Mouse (Mus musculus): ENCODE measurements around the gene BC005624. TPM values are rescaled to one million over a fixed set of nuclear protein-coding genes. Genes with fewer than 3 reads are reported as not detected.

BC005624 gene
- polyA plus RNA-seq, 2 experiments = 46.5 to 65.1 TPM

- H3K9ac ChIP-seq (ENCODE audit: low read depth, low read length, severe bottlenecking) = no peak overlapping the region
- no peak for TF ChIP-seq POLR2A (IDR thresholded peaks at IDR 0.05; ENCODE audit: borderline replicate concordance, extremely low read depth, insufficient read depth, insufficient read length)
- ATAC-seq (ENCODE audit: low FRiP score, low read depth) = no peak
- H3K4me2 ChIP-seq (replicated peaks; ENCODE audit: low read depth, low read length, severe bottlenecking) = no peak overlapping the region
- H3K9me3 ChIP-seq (ENCODE audit: control insufficient read depth, low read length) = no peaks in the 10 kb centered on the region
- 82% methylated on average over 5 of the region's 5 CpGs for WGBS
- no peak overlapping the region for H3K27ac ChIP-seq (replicated peaks; ENCODE audit: low read depth, low read length)
- no peak for DNase-seq (ENCODE audit: low spot score)
- no peak overlapping the region for H3K4me3 ChIP-seq (replicated peaks; ENCODE audit: low read length)
- H3K27me3 ChIP-seq (ENCODE audit: control insufficient read depth, insufficient read depth, low read length) = no peaks in the 10 kb centered on the region
- peaks cover 49% of the 10 kb centered on the region for H3K36me3 ChIP-seq (ENCODE audit: control insufficient read depth, insufficient read depth, low read length)
- no peaks in the 10 kb centered on the region for H3K4me1 ChIP-seq (ENCODE audit: control insufficient read depth, insufficient read depth, low read length)
Observed at GRCm38 (mm10) chr2:31007208-31007607, 25.2 kb upstream of the BC005624 start.

DNA sequence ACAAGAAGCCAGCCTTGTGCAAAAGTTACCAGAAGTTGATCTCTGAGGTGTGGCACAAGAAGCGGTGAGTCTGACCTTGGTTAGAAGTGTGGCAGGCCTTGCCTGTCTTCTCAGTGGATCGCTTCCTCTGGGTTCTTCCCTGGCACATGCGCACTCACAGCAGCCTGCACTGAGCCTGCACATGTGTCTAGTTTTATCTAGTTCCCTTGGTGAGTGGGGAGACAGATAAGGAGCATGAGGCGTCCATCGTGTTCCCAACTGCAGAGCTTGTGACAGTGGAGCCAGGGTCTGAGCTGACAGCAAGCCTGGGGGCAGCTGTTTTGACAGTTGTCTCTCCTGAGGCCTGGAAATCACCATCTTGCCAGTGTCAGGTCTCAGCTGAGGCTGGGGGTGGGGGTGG, 24.4 kb upstream of the BC005624 start:
- Histone ChIP-seq H3K9me3 (ENCODE audit: control insufficient read depth, low read length) (no peaks in the 10 kb centered on the region), H3K27ac (replicated peaks; ENCODE audit: low read depth, low read length) (no peak overlapping the region; the same call in 1 of the 2 replicates), H3K9ac (ENCODE audit: low read depth, low read length, severe bottlenecking) (no peak overlapping the region), H3K27me3 (ENCODE audit: control insufficient read depth, insufficient read depth, low read length) (no peaks in the 10 kb centered on the region), H3K4me2 (replicated peaks; ENCODE audit: low read depth, low read length, severe bottlenecking) (no peak overlapping the region), H3K4me1 (ENCODE audit: control insufficient read depth, insufficient read depth, low read length) (no peaks in the 10 kb centered on the region), H3K36me3 (ENCODE audit: control insufficient read depth, insufficient read depth, low read length) (peaks cover 54% of the 10 kb centered on the region), H3K4me3 (replicated peaks; ENCODE audit: low read length) (no peak overlapping the region)
- 79% methylated on average over 5 of the region's 5 CpGs for WGBS
- ATAC-seq (ENCODE audit: low FRiP score, low read depth) (peak; percentile 51; the same call in 1 of the 2 replicates), DNase-seq (ENCODE audit: low spot score) (no peak)
- TF ChIP-seq POLR2A (IDR thresholded peaks at IDR 0.05; ENCODE audit: borderline replicate concordance, extremely low read depth, insufficient read depth, insufficient read length) = no peak

- Histone ChIP-seq H3K9ac (ENCODE audit: low read depth, low read length, severe bottlenecking) (no peak overlapping the region), H3K4me1 (ENCODE audit: control insufficient read depth, insufficient read depth, low read length) (no peaks in the 10 kb centered on the region), H3K4me2 (replicated peaks; ENCODE audit: low read depth, low read length, severe bottlenecking) (no peak overlapping the region), H3K27me3 (ENCODE audit: control insufficient read depth, insufficient read depth, low read length) (no peaks in the 10 kb centered on the region), H3K4me3 (replicated peaks; ENCODE audit: low read length) (no peak overlapping the region), H3K9me3 (ENCODE audit: control insufficient read depth, low read length) (no peaks in the 10 kb centered on the region), H3K36me3 (ENCODE audit: control insufficient read depth, insufficient read depth, low read length) (peaks cover 50% of the 10 kb centered on the region), H3K27ac (replicated peaks; ENCODE audit: low read depth, low read length) (no peak overlapping the region)
- DNase-seq (ENCODE audit: low spot score) (no peak), ATAC-seq (ENCODE audit: low FRiP score, low read depth) (no peak)
- 56% methylated on average over 2 of the region's 2 CpGs for WGBS
- no peak for TF ChIP-seq POLR2A (IDR thresholded peaks at IDR 0.05; ENCODE audit: borderline replicate concordance, extremely low read depth, insufficient read depth, insufficient read length)
Observed at GRCm38 (mm10) chr2:31005453-31005852, 23.5 kb upstream of the BC005624 start.

DNA sequence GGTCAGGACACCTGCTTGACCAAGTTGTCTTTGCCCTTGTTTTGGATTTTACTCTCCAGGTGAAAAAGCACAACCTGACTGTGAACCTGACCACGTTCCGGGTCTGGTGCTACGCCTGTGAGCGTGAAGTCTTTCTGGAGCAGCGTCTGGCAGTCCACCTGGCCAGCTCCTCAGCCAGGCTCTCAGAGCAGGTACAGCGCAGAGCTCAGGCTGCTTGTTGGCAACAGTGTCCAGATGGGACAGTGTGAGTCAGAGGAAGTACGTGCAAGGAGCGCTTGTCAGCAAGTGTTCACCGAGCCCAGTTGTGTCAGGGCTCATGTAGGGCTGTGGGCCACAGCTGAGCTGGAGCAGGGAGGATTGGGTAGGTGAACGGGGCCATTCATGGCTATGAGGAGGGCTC, 20.9 kb upstream of the BC005624 start:
- DNase-seq (ENCODE audit: low spot score) = no peak
- no peaks in the 10 kb centered on the region for H3K4me1 ChIP-seq (ENCODE audit: control insufficient read depth, insufficient read depth, low read length)
- no peaks in the 10 kb centered on the region for H3K9me3 ChIP-seq (ENCODE audit: control insufficient read depth, low read length)
- no peak overlapping the region for H3K9ac ChIP-seq (ENCODE audit: low read depth, low read length, severe bottlenecking)
- H3K4me3 ChIP-seq (replicated peaks; ENCODE audit: low read length) = no peak overlapping the region
- TF ChIP-seq POLR2A (IDR thresholded peaks at IDR 0.05; ENCODE audit: borderline replicate concordance, extremely low read depth, insufficient read depth, insufficient read length) = no peak
- no peak overlapping the region for H3K27ac ChIP-seq (replicated peaks; ENCODE audit: low read depth, low read length)
- WGBS = 91% methylated on average over 10 of the region's 10 CpGs
- no peaks in the 10 kb centered on the region for H3K27me3 ChIP-seq (ENCODE audit: control insufficient read depth, insufficient read depth, low read length)
- no peak overlapping the region for H3K4me2 ChIP-seq (replicated peaks; ENCODE audit: low read depth, low read length, severe bottlenecking)
- ATAC-seq (ENCODE audit: low FRiP score, low read depth) = no peak
- peaks cover 45% of the 10 kb centered on the region for H3K36me3 ChIP-seq (ENCODE audit: control insufficient read depth, insufficient read depth, low read length)

GRCm38 (mm10) chr2:30998443-30999260, 16.7 kb upstream of the BC005624 start:
- Histone ChIP-seq H3K36me3 (ENCODE audit: control insufficient read depth, insufficient read depth, low read length) (peaks cover 23% of the 10 kb centered on the region), H3K27me3 (ENCODE audit: control insufficient read depth, insufficient read depth, low read length) (no peaks in the 10 kb centered on the region), H3K9me3 (ENCODE audit: control insufficient read depth, low read length) (no peaks in the 10 kb centered on the region), H3K4me1 (ENCODE audit: control insufficient read depth, insufficient read depth, low read length) (no peaks in the 10 kb centered on the region), H3K4me2 (replicated peaks; ENCODE audit: low read depth, low read length, severe bottlenecking) (no peak overlapping the region), H3K27ac (replicated peaks; ENCODE audit: low read depth, low read length) (no peak overlapping the region), H3K4me3 (replicated peaks; ENCODE audit: low read length) (no peak overlapping the region), H3K9ac (ENCODE audit: low read depth, low read length, severe bottlenecking) (no peak overlapping the region)
- no peak for TF ChIP-seq POLR2A (IDR thresholded peaks at IDR 0.05; ENCODE audit: borderline replicate concordance, extremely low read depth, insufficient read depth, insufficient read length)
- 31% methylated on average over 8 of the region's 8 CpGs for WGBS
- ATAC-seq (ENCODE audit: low FRiP score, low read depth) (no peak), DNase-seq (ENCODE audit: low spot score) (no peak)

All from limb, embryonic 14.5 days (tissue).